In the genomic region with DNA sequence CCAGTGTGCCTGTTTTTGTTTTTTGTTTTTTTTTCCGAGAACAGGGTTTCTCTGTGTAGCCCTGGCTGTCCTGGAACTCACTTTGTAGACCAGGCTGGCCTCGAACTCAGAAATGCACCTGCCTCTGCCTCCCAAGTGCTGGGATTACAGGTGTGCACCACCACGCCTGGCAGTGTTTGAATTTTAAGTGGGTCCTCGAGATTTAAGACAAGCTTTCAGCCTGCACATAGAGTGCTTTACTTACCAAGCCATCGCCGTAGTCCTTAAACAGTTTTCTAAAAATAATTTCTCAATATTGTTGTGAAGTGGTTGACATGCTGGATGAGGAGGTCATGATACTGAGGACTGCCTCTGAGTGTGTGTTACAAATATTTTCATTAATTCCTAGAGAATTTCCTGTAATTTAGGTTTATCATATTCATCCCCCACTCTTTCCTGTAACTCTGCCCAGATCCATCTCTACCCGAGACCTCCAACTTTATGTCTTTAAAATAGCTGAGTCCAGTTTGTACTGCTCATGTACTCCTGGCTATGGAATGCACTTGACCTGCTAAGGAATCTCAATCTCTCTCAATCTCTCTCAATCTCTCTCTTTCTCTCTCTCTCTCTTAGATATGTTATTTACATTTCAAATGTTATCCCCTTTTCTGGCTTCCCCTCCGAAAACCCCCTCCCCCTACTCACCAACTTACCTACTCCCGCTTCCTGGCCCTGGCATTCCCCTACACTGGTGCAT, we compare ENCODE assay signal across 23 mouse cellular contexts.
"Had no signal": no experiment of that assay in that cellular context is flagged by ENCODE, and none has a peak within 500 bp of the region (broad histone marks: within the 10 kb centered on the region; RNA-seq: fewer than 3 reads in every experiment).

No protein-coding gene starts in this region.

- H3K27ac ChIP-seq: kidney, postnatal 0 days; layer of hippocampus, adult 2 months; limb, embryonic 12.5 days; limb, embryonic 15.5 days; liver, embryonic 14.5 days; midbrain, embryonic 10.5 days; midbrain, embryonic 15.5 days; neural tube, embryonic 12.5 days; neural tube, embryonic 15.5 days; stomach, postnatal 0 days had no signal

- H3K9me3 ChIP-seq: limb, embryonic 12.5 days; limb, embryonic 15.5 days; megakaryocyte, embryonic 14.5 days; midbrain, embryonic 10.5 days; midbrain, embryonic 15.5 days; neural tube, embryonic 12.5 days; neural tube, embryonic 15.5 days had no signal

- H3K4me2 ChIP-seq: limb, embryonic 12.5 days; limb, embryonic 15.5 days; liver, embryonic 11.5 days; midbrain, embryonic 15.5 days; neural tube, embryonic 12.5 days; neural tube, embryonic 15.5 days had no signal

- H3K9ac ChIP-seq: limb, embryonic 12.5 days; limb, embryonic 15.5 days; liver, embryonic 14.5 days; liver, postnatal 0 days; midbrain, embryonic 15.5 days; neural tube, embryonic 12.5 days; neural tube, embryonic 15.5 days had no signal

- ATAC-seq: intestine, postnatal 0 days; liver, postnatal 0 days; midbrain, embryonic 15.5 days had no signal

- H3K27me3 ChIP-seq: limb, embryonic 12.5 days; limb, embryonic 15.5 days; megakaryocyte, embryonic 14.5 days; midbrain, embryonic 15.5 days; neural tube, embryonic 12.5 days; neural tube, embryonic 15.5 days had no signal

- H3K4me1 ChIP-seq: limb, embryonic 12.5 days; limb, embryonic 15.5 days; midbrain, embryonic 10.5 days; midbrain, embryonic 15.5 days; neural tube, embryonic 12.5 days; neural tube, embryonic 15.5 days had no signal

- DNase-seq: kidney, adult 2 months; kidney, postnatal 25 days; layer of hippocampus, adult 9-11 months; liver, postnatal 0 days; right cerebral cortex, adult 18-20 months; right cerebral cortex, postnatal 14 days; right cerebral cortex, postnatal 4 days; thymus, adult 2 months; thymus, postnatal 14 days; thymus, postnatal 4 days had no signal

- H3K4me3 ChIP-seq: layer of hippocampus, adult 2 months; limb, embryonic 12.5 days; limb, embryonic 15.5 days; megakaryocyte, embryonic 14.5 days; midbrain, embryonic 10.5 days; midbrain, embryonic 15.5 days; neural tube, embryonic 12.5 days; neural tube, embryonic 15.5 days had no signal
